ENCODE assay signal across 9 mouse cellular contexts in genomic region chr9:109877666-109878065, GRCm38 (mm10). TPM values are rescaled to one million over a fixed set of nuclear protein-coding genes. Genes with fewer than 3 reads are reported as not detected.
DNase-seq lines count a peak whose midpoint lies in the region; ATAC-seq and TF ChIP-seq lines count a peak whose summit lies in the region.
"Had no signal": no experiment of that assay in that cellular context is flagged by ENCODE, and none has a peak within 500 bp of the region (broad histone marks: within the 10 kb centered on the region; RNA-seq: fewer than 3 reads in every experiment).

No protein-coding gene starts in this region.

- WGBS in heart, postnatal 0 days, result 89% methylated on average over 5 of the region's 5 CpGs
- WGBS in midbrain, postnatal 0 days, result 81% methylated on average over 5 of the region's 5 CpGs

- no peak for TF ChIP-seq CTCF in heart, postnatal 0 days (IDR thresholded peaks at IDR 0.05; ENCODE audit: low read depth)
- no peak; the same call in 1 of the 2 replicates for TF ChIP-seq CTCF in brain, embryonic 14.5 days (IDR thresholded peaks at IDR 0.05; ENCODE audit: borderline replicate concordance, extremely low read depth, insufficient read depth, insufficient read length)
- TF ChIP-seq CTCF in midbrain, postnatal 0 days (IDR thresholded peaks at IDR 0.05), result peak; percentile 23

- DNase-seq in heart, postnatal 0 days (ENCODE audit: low spot score), result no peak
- no peak for DNase-seq in heart, adult 9 months (ENCODE audit: low spot score in 2 of 2)
- DNase-seq in brain, embryonic 14.5 days (ENCODE audit: low read depth), result peak; percentile 22
- peak; percentile 36 for DNase-seq in induced T-regulatory cell, adult 2 months (ENCODE audit: low read depth)
- no peak for DNase-seq in midbrain, postnatal 0 days (ENCODE audit: low spot score)
- DNase-seq in left cerebral cortex, postnatal 4 days, result no peak
- DNase-seq in ovary, postnatal 36 days (ENCODE audit: low spot score), result no peak
- no peak for DNase-seq in left cerebral cortex, postnatal 25 days (ENCODE audit: low spot score in 2 of 2)
- DNase-seq: gastrocnemius, postnatal 36 days had no signal

- peaks cover 45% of the 10 kb centered on the region for H3K36me3 ChIP-seq in heart, postnatal 0 days (replicated peaks; ENCODE audit: control insufficient read depth, insufficient read depth, low read length)
- H3K36me3 ChIP-seq in midbrain, postnatal 0 days (ENCODE audit: insufficient read depth, low read length), result peaks cover 20% of the 10 kb centered on the region; the same call in 1 of the 2 replicates

- no peak for TF ChIP-seq POLR2A in brain, embryonic 14.5 days (IDR thresholded peaks at IDR 0.05; ENCODE audit: borderline replicate concordance, extremely low read depth, insufficient read depth, insufficient read length, poor library complexity, severe bottlenecking)

- no peak overlapping the region for H3K9ac ChIP-seq in heart, postnatal 0 days (replicated peaks; ENCODE audit: low read depth, low read length)
- H3K9ac ChIP-seq in midbrain, postnatal 0 days (replicated peaks; ENCODE audit: low read length, poor library complexity, severe bottlenecking), result no peak overlapping the region

- intact Hi-C loops in left cerebral cortex, postnatal 4 days (cut with DNase I), result no loop called here
- intact Hi-C loops in left cerebral cortex, postnatal 25 days (cut with DNase I), result no loop called here

- no peak overlapping the region for H3K27ac ChIP-seq in heart, postnatal 0 days (ENCODE audit: low read depth)
- no peak overlapping the region for H3K27ac ChIP-seq in midbrain, postnatal 0 days (ENCODE audit: low read depth, low read length)

- 0 out of 2 replicates have a peak, but pooled peaks cover 7% of the 10 kb centered on the region for H3K4me1 ChIP-seq in heart, postnatal 0 days (ENCODE audit: control insufficient read depth, insufficient read depth)
- H3K4me1 ChIP-seq in midbrain, postnatal 0 days (ENCODE audit: insufficient read depth, low read length), result no peaks in the 10 kb centered on the region

- peak overlapping the region; percentile 75; the same call in 1 of the 2 replicates for H3K4me2 ChIP-seq in heart, postnatal 0 days (ENCODE audit: low read depth, low read length)
- H3K4me2 ChIP-seq in midbrain, postnatal 0 days (ENCODE audit: low read depth, low read length, poor library complexity, severe bottlenecking), result no peak overlapping the region

- H3K4me3 ChIP-seq in heart, postnatal 0 days (ENCODE audit: low read depth, low read length), result no peak overlapping the region
- H3K4me3 ChIP-seq in midbrain, postnatal 0 days (ENCODE audit: low read depth, low read length), result no peak overlapping the region

- ATAC-seq in heart, postnatal 0 days (ENCODE audit: insufficient read depth, low read depth), result no peak
- no peak for ATAC-seq in midbrain, postnatal 0 days (ENCODE audit: low FRiP score)

- TF ChIP-seq EP300 in heart, postnatal 0 days (IDR thresholded peaks at IDR 0.05; ENCODE audit: low read depth), result no peak

- H3K9me3 ChIP-seq in heart, postnatal 0 days (replicated peaks; ENCODE audit: control insufficient read depth, low read length), result no peaks in the 10 kb centered on the region
- no peaks in the 10 kb centered on the region for H3K9me3 ChIP-seq in midbrain, postnatal 0 days (ENCODE audit: low read length)

- H3K27me3 ChIP-seq in heart, postnatal 0 days (ENCODE audit: control insufficient read depth, insufficient read depth, low read length), result no peaks in the 10 kb centered on the region
- no peaks in the 10 kb centered on the region for H3K27me3 ChIP-seq in midbrain, postnatal 0 days (ENCODE audit: insufficient read depth, low read length)

RNA-seq across cellular contexts. Expression of gene Cdc25a, which starts 2.3 kb away (rescaled TPM):
- 7.7 and 14.3 TPM in 2 replicates for total RNA-seq in heart, postnatal 0 days (2014; rRNA removed; ENCODE audit: low replicate concordance)
- 7.0 TPM in 2 replicates for polyA plus RNA-seq in heart, postnatal 0 days (2015; fragmentation: Nextera tagmentation; extraction: Ambion mirVana)
- polyA plus RNA-seq in brain, embryonic 14.5 days (2012; rRNA removed), result 15.4 and 16.7 TPM in 2 replicates
- total RNA-seq in midbrain, postnatal 0 days (2014; rRNA removed), result 7.5 and 11.8 TPM in 2 replicates
- polyA plus RNA-seq in midbrain, postnatal 0 days (2015; fragmentation: Nextera tagmentation; extraction: Ambion mirVana), result 6.7 and 6.8 TPM in 2 replicates
- 10 to 100 TPM in 1 of 2 experiments, 1 to 10 TPM in 1; 9.9 to 10.3 TPM for total RNA-seq in left cerebral cortex, postnatal 4 days (2021)
- 1 to 10 TPM; 3.9 to 4.0 TPM for total RNA-seq in left cerebral cortex, postnatal 25 days (2021)

RNA-seq across cellular contexts. Expression of gene Camp, which starts 28.2 kb away (rescaled TPM):
- 8.4 TPM in 1 of 2 replicates, not detected in the other for total RNA-seq in heart, postnatal 0 days (2014; rRNA removed; ENCODE audit: low replicate concordance)
- polyA plus RNA-seq in heart, postnatal 0 days (2015; fragmentation: Nextera tagmentation; extraction: Ambion mirVana), result 0.89 and 1.2 TPM in 2 replicates
- polyA plus RNA-seq in brain, embryonic 14.5 days (2012; rRNA removed), result 0.53 and 0.94 TPM in 2 replicates
- total RNA-seq in midbrain, postnatal 0 days (2014; rRNA removed), result not detected in 2 replicates
- 0.21 and 0.31 TPM in 2 replicates for polyA plus RNA-seq in midbrain, postnatal 0 days (2015; fragmentation: Nextera tagmentation; extraction: Ambion mirVana)
- total RNA-seq in left cerebral cortex, postnatal 4 days (2021), result not detected
- total RNA-seq in left cerebral cortex, postnatal 25 days (2021), result not detected
- total RNA-seq: gastrocnemius, postnatal 36 days had no signal

RNA-seq across cellular contexts. Expression of gene Nme6, which starts 45.1 kb away (rescaled TPM):
- total RNA-seq in heart, postnatal 0 days (2014; rRNA removed; ENCODE audit: low replicate concordance), result 30.4 and 37.3 TPM in 2 replicates
- polyA plus RNA-seq in heart, postnatal 0 days (2015; fragmentation: Nextera tagmentation; extraction: Ambion mirVana), result 42.2 and 48.2 TPM in 2 replicates
- 54.5 and 62.4 TPM in 2 replicates for polyA plus RNA-seq in brain, embryonic 14.5 days (2012; rRNA removed)
- 40.2 and 47.6 TPM in 2 replicates for total RNA-seq in midbrain, postnatal 0 days (2014; rRNA removed)
- 50.6 and 53.7 TPM in 2 replicates for polyA plus RNA-seq in midbrain, postnatal 0 days (2015; fragmentation: Nextera tagmentation; extraction: Ambion mirVana)
- 10 to 100 TPM; 22.7 to 25.3 TPM for total RNA-seq in left cerebral cortex, postnatal 4 days (2021)
- total RNA-seq in left cerebral cortex, postnatal 25 days (2021), result 1 to 10 TPM; 7.3 to 7.7 TPM

RNA-seq across cellular contexts. Expression of gene Map4, which starts 53.6 kb away (rescaled TPM):
- total RNA-seq in heart, postnatal 0 days (2014; rRNA removed; ENCODE audit: low replicate concordance), result 145 and 172 TPM in 2 replicates
- polyA plus RNA-seq in heart, postnatal 0 days (2015; fragmentation: Nextera tagmentation; extraction: Ambion mirVana), result 50.6 and 54.2 TPM in 2 replicates
- polyA plus RNA-seq in brain, embryonic 14.5 days (2012; rRNA removed), result 161 and 224 TPM in 2 replicates
- 290 and 293 TPM in 2 replicates for total RNA-seq in midbrain, postnatal 0 days (2014; rRNA removed)
- 221 and 225 TPM in 2 replicates for polyA plus RNA-seq in midbrain, postnatal 0 days (2015; fragmentation: Nextera tagmentation; extraction: Ambion mirVana)
- 100 to 1,000 TPM; 477 to 488 TPM for total RNA-seq in left cerebral cortex, postnatal 4 days (2021)
- 100 to 1,000 TPM; 350 to 364 TPM for total RNA-seq in left cerebral cortex, postnatal 25 days (2021)

Comparison
In these comparisons a context has a peak if more than half of its experiments do, and no peak if none do; other contexts are left out.
1. DNase-seq: peak in brain, embryonic 14.5 days (single experiment) and induced T-regulatory cell, adult 2 months (single experiment); none in heart, postnatal 0 days (single experiment), heart, adult 9 months (0 of 2), midbrain, postnatal 0 days (single experiment), left cerebral cortex, postnatal 4 days (single experiment), ovary, postnatal 36 days (single experiment) and left cerebral cortex, postnatal 25 days (0 of 2).